Mouse (Mus musculus) urinary bladder, adult 18-20 months (tissue): ENCODE measurements at regions not wholly inside any gene's neighbourhood (a gene's known extent, or its start where the extent isn't known, plus 50 kb on each side); places are given as distances from the start of the nearest gene placed in this dataset.

Source experiments
- DNase-seq, 2 experiments: peaks; one replicate each; pipeline ENCODE4 v3.0.0; 2022; ENCODE audit warnings: low spot score in 2 of 2, mixed read lengths in 2 of 2

- no peak for DNase-seq
Measured at GRCm38 (mm10) chr8:87273328-87273727, 199.1 kb downstream of the Cbln1 start.

- no peak for DNase-seq
Measured at GRCm38 (mm10) chr8:87270525-87271187, 201.8 kb downstream of the Cbln1 start.

- DNase-seq: no peak
Measured at GRCm38 (mm10) chr8:87268159-87268558, 204.2 kb downstream of the Cbln1 start.

GRCm38 (mm10) chr8:87264999-87265398 is 207.4 kb downstream of the Cbln1 start:
- DNase-seq: no peak

- no peak for DNase-seq
Measured at GRCm38 (mm10) chr8:87260305-87260704, 212.1 kb downstream of the Cbln1 start.

GRCm38 (mm10) chr8:87242681-87243080 is 229.7 kb downstream of the Cbln1 start:
- no peak for DNase-seq

DNA sequence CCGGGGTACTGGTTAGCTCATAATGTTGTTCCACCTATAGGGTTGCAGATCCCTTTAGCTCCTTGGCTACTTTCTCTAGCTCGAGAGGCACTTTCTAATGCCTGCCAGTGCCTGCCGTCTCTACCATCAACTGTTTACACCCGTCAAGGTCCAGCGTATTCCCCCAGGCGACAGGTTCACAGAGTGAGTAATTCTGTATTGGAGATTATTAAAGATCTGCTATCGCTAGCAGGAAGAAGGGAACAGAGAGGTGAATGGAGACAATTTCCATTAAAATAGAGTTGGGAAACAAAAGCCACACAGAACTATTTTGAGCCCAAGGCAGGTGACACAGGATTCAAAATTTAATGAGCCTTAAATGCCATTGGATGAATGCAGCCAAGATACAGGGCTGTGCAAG is 235.2 kb downstream of the Cbln1 start:
- DNase-seq: no peak

- no peak for DNase-seq
Measured at GRCm38 (mm10) chr8:87236438-87236837, 236.0 kb downstream of the Cbln1 start.

DNA sequence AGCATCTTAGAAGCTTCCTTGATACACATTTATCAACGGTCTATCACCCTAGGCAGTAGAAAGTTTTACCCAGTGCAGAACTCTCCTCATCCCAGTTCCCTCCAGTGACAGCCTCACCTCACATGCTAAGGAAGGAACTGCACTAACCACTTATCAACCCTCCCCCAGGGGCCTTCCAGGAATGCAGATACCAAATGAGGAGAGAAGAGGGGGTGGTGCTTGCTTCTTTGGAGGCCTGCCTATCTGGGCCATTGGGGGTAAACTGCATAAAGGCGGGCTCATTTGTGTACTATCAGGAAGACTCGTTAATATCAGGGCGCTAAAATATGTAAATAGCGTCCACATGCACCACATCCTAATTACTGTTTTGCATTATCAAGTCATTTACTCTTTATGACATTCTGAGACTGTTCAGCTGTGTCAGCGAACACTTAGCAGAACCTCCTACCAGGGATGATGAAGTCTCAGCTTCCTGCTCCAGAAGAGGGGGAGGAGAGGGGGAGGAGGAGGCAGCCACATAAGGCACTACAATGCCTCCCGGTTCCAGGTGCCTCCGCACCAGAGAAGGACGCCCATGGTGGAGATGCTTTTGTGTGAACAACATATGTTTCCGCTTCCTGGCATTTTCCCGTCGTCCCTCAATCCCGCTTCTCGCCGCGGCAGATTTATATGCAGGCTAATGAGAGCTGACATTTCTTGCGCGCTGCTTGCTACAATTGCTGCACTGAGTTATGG is 236.9 kb downstream of the Cbln1 start:
- DNase-seq: no peak

- DNase-seq: no peak
Measured at GRCm38 (mm10) chr8:87234336-87234735, 238.1 kb downstream of the Cbln1 start.

DNA sequence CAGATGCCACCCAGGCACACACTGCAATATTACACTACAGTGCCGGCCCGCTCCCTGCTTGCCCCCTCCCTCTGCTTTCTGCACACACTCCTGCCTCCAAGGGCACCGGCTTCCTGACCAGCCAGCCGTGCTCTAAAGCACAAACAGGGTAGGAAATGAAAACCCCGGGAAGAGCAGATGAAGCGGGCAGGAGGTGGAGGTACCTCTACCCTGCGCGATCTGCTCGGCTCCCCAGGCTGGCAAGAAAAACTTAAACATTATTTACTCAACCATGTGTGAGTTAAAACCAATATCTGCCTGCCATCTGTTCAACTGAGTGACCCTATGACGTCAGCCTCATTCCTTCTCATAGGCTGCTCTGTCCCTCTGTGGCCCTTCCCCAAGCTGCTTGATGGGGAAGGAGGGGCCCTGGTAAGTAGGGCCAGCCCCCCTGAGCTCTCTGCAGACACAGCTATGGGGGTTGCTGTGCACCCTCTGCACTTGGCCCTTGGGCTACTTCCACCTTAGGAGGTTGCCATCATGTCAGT is 238.5 kb downstream of the Cbln1 start:
- no peak for DNase-seq

DNA sequence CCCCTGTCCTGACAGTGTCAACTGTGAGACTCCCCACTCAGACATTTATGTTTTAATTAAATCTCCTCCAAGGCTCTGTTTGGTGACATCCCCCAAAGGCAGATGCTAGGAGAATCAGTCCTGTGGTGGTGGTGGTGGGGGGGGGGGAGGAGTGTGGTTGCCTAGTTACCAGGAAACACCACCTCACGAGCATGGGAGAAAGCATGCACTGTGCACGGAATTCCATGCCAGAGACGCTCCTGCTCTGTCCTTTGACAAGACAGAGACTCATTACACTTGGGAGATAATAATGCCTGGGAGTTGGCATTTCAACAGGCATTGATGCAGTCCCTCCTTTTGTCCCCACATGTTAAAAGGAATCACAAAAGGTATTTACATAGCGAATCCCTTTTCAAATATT is 240.6 kb downstream of the Cbln1 start:
- DNase-seq: no peak

GRCm38 (mm10) chr8:87230096-87230495 is 242.3 kb downstream of the Cbln1 start:
- DNase-seq: no peak

GRCm38 (mm10) chr8:87229182-87229581 is 243.2 kb downstream of the Cbln1 start:
- no peak for DNase-seq

DNA sequence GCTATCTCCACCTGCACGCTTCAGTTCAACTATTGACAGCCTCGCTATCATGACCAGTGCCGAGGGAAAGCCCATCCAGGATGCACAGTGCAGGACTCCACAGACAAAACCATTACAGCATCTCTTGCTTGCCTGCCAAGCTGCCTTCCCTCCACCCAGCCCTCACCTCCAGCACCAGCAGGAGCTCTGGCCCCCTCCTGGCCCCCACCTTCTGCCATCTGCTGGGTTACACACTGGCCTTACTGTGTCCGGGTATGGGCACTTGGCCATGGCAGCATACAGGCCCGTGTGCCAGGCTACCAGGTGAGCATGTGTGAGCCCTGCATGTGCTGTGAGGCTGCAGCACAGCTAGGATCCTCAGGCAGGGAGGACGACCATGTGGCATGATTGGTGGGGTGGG is 243.6 kb downstream of the Cbln1 start:
- DNase-seq: no peak

DNA sequence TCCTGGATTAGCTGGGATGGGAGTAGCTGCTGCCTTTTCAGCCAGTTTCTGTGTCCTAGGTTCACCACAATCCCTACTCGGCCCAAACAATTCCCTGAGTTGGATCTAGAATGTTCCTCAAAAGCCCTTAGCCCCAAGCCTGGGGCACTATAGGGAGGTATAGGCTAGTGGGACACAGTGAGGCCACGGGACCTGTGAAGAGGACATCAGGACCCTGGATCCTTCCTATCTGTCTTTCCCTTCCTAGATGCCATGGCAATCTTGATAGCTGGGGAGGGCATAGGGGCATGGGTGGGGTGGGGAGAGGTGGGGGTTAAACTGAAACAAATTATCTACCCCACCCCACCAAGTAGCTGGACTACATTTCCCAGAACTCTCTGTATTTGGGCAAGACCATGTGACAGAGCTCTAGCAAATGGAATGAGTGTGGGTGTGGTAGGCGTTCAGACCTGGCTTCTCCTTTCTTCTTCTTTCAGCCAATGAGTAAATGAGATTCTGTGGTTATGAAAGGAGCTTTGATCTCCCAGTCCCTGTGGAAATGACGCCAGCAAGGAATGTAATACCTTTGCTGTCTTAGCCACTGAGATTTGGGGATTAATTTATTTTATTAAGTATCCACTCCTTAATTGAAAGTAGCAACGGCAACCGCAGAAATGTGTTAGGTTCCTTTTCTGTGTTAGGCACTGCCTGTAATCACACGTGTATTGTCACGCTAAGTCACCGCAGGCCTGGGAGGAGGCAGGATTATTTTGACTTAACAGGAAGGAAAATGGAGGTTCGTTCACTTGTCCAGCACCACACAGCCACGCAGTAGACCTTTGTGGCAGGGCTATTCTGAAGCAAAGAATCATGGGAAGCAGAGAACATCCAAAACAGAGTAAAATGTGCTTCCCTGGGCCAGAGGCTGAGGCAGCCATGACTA is 246.6 kb downstream of the Cbln1 start:
- DNase-seq: no peak

DNA sequence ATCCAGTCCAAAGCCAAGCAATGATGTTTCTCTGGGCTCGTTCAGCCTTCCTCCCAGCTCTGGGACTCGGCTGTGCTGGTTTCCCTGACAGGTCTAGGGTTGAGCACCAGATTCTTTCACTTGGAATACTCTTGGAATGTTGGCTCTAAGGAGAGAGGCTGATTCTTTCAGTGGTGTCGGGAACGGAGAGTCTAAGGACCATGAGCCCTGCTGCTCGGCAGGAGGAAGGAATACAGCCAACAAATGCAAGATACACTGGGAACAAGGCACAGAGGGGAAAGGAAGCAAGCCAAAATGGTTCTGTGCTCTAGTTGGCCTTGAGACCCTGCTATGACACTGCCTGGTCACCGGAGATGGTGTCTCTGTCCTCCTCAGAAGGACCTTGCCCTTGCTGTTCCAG is 251.8 kb downstream of the Cbln1 start:
- no peak for DNase-seq

- DNase-seq: peak in 1 of 2 experiments; percentile 39
Measured at GRCm38 (mm10) chr8:87218956-87219482, 253.4 kb downstream of the Cbln1 start.

- no peak for DNase-seq
Measured at GRCm38 (mm10) chr8:87214962-87215361, 257.4 kb downstream of the Cbln1 start.

GRCm38 (mm10) chr8:87210546-87210945 is 261.9 kb downstream of the Cbln1 start:
- DNase-seq: no peak

DNA sequence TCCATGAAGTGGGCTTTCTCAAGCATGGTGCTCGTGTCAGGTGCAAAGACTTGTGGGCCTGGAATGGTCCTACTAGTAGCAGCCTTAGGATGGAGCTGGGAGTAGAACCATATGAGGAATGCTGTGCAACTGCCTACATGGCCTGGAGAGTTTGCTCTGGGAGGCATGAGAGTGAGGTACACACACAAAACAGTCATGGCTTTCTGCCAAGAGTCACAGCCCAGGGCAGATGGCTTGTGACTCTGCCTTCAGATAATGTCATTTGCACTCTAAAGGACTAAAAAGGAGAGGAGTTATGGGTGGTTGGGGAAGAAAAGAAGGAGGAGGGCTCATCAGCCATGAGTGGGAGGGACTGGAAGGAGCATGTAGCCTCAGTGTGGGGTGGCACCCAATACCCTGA is 263.1 kb downstream of the Cbln1 start:
- no peak for DNase-seq

DNA sequence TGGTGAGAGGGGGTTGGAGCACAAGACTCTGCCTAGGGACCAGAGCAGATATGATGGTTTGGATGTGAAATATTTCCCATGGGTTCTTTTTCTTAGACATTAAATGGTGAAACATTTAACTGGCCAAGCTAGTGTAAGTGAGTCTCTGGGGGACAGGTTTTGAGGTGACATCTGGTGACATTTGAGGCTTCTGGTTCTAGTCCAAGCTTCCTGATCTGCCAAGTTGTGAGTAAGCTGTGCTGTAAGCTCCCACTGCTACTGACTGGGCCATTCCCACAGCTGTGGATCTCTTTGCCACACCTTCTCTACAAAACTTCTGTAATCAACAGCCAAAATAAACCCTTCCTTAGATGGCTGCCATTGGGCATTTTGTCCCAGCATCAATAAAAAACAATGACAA is 264.4 kb downstream of the Cbln1 start:
- DNase-seq: no peak
